Mouse (Mus musculus) stomach, postnatal 0 days (tissue): ENCODE results near the gene Prpf6.

Experiments used
- CTCF ChIP-seq: IDR thresholded peaks from 2 replicates; pipeline ENCODE4 v1.5.1; 2016; ENCODE audit warnings: antibody characterized with exemption, low read depth, mild to moderate bottlenecking, moderate library complexity
- EP300 ChIP-seq: optimal IDR thresholded peaks from 2 replicates; pipeline ENCODE3; 2016; ENCODE audit warnings: antibody characterized with exemption

GRCm38 (mm10) chr2:181677096-181677754 is 85.6 kb downstream of the Prpf6 start:
- no peak for TF ChIP-seq CTCF
- no peak for TF ChIP-seq EP300
